Mouse (Mus musculus) liver, postnatal 0 days (tissue): ENCODE results near the gene Lenep.

ENCODE experiments used
- CTCF ChIP-seq: sonication (generic); IDR thresholded peaks from 2 replicates; pipeline ENCODE4 v1.5.1; 2016; ENCODE audit warnings: antibody characterized with exemption, low read depth
- EP300 ChIP-seq: IDR thresholded peaks from 2 replicates; pipeline ENCODE4 v1.6.1; 2016; ENCODE audit warnings: antibody characterized with exemption, low read depth, mild to moderate bottlenecking

- TF ChIP-seq CTCF: no peak
- TF ChIP-seq EP300: no peak
These were observed 31.9 kb upstream of the Lenep start for GRCm38 (mm10) chr3:89434532-89434931.
